Mouse (Mus musculus) testis, postnatal 14 days (tissue): ENCODE data around the gene Hemk1.
A peak's percentile ranks its signal among the peaks of the same experiment; 100 is the strongest.

Source experiments
- DNase-seq: peaks from one replicate; pipeline ENCODE4 v3.0.0; 2021; ENCODE audit warnings: low spot score

The Hemk1 gene

DNA sequence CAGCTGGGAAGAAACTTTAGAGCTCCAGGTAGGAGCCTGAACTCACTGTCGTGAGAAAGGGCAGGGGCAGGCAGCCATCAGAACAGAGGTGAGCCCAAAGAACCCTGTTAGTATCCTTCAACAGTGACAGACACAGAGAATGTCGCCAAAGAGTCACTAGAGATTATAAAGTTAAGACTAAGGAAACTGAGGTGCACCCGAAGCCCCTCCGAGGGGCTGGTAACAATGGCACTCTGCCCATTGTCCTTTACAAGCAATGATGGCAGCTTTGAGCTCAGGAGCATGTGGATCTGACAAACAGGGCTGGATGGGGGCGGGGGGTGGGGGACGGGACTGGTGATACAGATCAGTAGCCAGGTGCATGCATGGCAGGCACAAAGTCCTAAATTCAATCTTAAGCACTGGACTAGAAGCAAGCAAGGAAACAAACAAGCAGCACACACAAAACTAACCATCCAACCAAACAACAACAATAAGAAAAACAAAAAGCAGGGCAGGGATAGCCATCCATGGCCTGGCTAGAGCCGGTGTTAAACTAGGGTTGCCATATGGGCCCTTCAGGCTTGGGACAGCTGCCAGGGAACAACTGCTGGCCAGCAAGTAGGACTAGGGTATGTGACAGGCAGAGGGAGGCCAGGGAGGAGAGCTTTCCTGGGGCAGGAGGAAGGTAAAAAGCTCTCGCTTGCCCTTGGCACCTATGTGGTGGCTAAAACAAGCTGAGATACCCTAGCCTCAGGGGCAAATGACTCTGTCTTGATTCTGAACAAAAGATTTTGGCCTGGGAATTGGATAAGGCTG lies 5.2 kb upstream of the Hemk1 start:
- DNase-seq = no peak

DNA sequence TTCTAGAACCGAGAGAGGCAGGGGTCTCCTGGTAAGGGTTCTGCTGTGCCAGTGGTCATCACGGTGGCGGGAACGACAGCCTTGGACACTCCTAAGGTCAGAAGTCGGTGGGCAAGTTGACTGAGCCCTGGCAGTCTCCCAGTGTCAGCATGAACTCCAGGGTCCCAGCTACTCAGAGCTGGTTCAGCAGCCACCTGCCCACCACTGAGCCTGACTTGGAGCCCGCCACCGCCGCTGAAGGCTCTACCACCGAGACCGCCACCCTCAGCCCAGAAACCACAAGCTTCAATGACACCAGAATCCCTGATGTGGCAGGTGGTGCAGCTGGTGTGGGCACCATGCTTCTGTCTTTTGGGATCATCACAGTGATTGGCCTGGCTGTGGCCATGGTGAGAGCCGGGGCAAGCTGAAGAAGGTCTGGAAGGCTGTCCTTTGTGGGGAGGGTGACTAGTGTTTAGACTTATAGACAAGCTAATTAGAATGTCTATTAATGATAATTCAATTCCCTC lies 4.1 kb upstream of the Hemk1 start:
- no peak for DNase-seq

GRCm38 (mm10) chr9:107340911-107341645 lies 2.9 kb upstream of the Hemk1 start:
- no peak for DNase-seq

- DNase-seq = peak; percentile 93
These were observed 2.2 kb upstream of the Hemk1 start, which contains the start of gene 6430571L13Rik for GRCm38 (mm10) chr9:107340267-107340859. Gene 6430571L13Rik, plus strand, starts transcription at chr9:107340602.

DNA sequence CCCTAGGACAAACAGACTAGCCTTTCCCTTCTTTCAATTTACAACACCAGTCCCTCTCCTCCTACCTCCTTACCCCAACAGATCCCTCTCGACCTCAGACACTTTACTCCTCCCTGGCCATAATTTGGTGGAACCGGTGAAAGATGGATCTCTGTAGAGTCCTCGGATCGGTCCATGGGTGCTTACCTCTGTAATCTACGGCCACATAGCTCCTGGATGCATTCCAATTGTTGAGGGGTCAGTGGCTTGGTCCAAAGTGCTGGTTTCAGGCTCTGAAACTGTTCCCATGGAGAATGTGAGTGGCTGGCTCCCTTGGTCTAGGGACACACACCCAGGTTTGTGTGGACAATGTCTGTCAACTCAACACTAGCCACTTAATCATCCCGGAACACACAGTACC lies 1.8 kb downstream of the Hemk1 start:
- DNase-seq = no peak

- DNase-seq = no peak
These were observed 2.2 kb downstream of the Hemk1 start for GRCm38 (mm10) chr9:107335909-107336308.

DNA sequence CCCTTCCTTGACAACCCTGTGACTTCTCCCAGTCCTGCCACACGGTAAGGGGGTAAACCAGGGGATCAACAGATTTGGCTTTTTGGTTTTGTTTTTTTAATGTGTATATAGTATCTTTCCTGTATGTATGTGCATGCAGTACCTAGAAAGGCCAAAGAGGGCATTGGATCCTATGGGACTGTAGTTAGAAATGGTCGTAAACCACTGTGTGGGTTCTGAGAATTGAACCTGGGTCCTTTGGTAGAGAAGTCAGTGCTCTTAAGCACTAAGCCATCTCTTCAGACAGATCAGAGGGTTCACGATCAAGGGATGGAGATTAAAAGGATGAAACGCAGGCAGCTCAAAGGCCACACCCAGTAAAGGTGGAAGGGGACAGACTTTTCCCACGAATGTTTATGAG lies 3.1 kb downstream of the Hemk1 start:
- DNase-seq = no peak

DNA sequence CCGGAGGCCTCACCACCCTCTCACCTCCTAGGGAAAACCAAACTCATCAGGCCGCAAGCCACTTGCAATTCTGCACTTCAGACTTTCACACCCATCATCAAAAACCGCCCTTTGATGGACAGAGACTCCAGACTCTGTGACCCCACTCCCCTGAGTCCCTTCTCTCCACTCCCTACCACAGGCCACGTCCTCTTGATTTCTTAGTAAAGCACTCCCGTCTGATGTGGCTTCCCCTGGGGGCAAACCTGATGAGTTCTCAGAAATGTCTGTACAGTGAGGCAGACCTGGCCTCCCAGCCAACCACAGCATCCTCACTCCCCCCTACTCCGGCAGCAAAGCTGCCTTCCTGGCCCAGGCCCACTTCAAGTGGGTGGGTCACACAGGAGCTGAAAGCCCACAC lies 3.8 kb downstream of the Hemk1 start:
- no peak for DNase-seq

DNA sequence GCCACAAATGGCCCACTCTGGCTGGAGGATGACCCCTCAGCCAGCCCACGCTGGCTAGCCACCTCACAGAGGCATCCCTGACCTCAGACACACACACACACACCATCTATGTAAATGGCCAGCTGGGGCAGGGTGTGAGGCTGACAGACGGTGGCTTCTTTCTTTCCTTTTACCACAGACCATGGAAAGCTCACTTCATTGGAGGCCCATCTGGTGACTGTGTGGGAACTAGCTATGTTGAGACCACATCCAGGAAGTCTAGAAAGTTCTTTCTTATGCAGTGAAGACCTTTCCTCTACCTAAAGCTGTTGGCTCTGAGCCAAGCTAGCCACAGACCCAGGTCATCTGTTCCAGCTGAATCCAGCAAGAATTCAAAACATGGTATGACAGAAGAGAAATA lies 4.5 kb downstream of the Hemk1 start:
- DNase-seq = no peak

- DNase-seq = no peak
These were observed 7.4 kb downstream of the Hemk1 start for GRCm38 (mm10) chr9:107330791-107331190.

DNA sequence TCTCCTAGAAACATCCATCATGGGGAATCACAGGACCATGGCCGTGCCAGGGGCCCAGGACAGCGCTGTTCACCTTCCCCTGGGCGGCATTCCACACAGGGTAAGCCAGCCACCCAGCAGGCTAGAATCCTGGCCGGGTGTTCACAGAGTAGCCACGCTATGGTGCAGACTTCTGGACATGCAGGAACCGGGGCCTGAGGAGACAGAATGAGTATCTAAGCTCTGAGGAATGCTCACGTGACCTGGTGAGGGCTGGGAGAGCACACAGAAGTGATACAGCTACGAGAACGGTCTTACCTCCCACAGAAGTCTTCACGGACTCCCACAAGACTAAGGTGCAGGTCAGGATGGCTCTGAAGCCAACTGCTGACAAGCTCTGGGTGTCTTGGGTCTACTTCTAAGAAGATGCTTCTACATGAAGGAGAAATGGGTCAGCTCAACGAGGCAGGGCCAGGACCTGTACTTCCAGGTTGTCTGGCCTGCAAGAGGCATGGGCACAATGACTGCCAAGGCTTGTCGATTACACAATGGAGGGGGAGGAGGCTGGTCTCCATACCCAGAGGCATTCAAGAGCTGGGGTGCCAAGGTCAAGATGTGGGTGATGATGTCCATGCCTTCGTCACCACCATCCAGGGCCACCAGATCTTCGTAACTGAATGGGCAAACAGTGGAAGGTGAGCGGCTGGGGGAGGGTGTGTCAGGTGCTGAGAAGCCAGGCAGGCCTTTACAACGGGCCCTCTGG lies 10.1 kb downstream of the Hemk1 start:
- no peak for DNase-seq

DNA sequence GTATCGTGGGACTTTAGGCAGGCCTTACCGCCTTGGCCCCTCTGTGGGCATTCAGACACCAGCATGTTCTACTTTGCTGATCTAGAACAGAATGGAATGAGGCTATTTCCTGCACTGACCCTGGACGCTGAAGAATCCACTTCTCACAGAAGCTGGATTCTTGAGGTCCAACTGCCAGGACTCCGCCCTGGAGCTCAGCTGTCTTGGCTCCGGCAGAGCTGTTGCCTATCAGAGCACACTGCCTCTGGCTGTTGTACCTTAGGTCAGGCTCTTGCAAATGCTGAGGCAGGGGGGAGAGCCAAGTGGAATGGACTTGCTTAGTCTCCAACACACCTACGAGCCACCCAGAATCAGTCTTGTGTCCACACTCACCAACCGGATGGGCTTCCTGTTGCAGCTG lies 12.2 kb downstream of the Hemk1 start:
- no peak for DNase-seq

GRCm38 (mm10) chr9:107324799-107325561 lies 13.2 kb downstream of the Hemk1 start:
- no peak for DNase-seq

DNA sequence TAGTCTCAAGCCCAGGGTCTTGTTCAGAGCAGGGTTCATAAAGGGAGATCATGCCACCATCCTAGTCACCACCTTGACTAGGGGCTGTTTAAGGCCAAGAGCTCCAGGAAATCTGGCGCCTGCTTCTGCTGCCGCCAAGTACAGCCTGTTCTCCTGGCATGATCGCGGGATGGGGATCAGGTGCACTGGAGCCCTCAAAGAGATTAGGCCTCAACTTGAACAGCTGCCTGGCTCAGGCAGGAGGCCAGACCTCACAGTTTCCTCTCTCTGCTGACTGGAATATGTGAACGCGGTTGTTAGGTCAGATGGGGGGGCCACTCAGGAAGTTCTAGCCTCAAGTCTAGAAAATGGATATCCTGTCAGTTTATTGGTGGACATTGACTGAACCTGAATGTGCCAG lies 14.6 kb downstream of the Hemk1 start:
- peak; percentile 82 for DNase-seq

DNA sequence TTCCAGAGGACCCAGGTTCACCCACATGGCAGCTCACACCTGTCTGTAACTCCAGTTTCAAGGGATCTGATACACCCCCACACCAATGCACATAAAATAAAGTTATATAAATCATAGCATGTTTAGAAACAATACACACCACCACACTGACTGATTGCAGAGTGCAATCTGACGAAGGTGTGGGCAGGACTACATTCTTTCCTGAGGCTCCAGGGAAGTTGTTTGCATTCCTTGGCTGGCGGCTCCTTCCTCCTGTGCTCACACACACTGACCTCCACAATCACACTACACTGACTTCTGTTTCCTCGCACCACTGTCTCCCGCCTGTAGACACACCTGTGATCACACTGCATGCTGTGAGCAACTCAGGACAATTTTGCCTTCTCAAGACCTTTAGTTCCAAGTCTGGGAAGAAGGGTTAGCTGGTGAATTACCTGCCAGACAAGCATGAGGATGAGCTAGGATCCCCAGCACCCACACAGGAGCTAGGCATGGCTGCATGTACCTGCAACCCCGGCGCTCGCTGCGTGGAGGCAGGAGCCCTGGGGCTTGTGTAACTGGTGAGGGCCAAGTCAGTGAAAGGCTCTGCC lies 15.6 kb downstream of the Hemk1 start:
- DNase-seq = no peak

DNA sequence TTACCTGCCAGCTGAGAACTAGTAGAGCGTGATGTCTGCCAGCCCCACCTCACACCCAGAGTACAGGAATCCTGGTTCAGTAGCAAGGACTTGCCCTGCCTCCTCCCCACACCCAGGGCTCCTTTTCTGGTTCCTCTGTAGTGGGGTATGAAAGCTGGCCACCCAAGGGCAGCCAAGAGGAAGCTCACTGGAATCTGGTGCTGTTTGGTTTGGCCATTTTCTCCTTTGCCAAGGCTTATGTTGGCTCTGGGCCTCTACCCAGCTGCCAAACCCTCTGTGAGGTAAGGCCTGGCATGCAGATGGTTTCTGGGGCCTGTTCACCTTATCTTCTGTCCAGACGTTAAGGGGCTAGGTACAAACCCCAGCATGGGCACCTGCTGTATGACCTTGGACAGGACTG lies 22.4 kb downstream of the Hemk1 start:
- DNase-seq = no peak

- DNase-seq = no peak
These were observed 24.2 kb downstream of the Hemk1 start for GRCm38 (mm10) chr9:107313926-107314325.

DNA sequence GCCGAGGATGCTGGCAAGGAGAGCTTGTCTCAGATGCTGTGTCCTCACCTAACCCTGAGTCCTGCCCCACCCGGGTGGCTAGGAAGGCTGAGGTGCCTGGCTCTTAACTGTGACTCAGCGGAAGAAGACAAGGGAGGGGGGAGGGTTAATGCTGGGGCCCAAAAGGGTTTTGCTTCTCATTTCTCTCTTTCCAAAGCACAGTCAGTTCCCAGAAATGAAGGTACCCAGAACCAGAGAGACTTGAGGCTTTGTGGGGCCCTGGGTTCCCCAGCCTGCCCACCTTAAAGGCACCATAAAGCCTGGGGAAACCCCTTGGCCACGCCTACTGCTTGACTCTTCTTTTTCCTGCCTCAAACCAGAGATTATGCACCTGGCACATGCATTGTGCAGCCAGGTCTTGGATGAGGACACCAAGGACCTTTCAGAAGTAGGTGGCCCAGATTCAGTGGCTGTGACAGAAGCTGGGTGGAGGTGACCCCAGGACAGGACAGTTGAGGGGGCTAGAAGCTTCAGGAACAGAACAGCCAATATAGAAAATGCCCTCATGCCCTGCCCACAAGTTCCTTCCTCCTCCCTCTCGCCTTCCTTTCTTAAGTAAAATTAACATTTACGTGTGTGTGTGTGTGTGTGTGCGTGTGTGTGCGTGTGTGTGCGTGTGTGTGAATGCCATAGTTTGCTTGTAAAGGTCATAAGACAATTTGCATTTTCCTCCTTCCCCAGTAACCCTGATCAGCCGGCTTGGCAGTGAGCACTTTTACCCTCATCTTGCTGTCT lies 25.2 kb downstream of the Hemk1 start:
- no peak for DNase-seq

GRCm38 (mm10) chr9:107309600-107309999 lies 28.6 kb downstream of the Hemk1 start:
- no peak for DNase-seq

DNA sequence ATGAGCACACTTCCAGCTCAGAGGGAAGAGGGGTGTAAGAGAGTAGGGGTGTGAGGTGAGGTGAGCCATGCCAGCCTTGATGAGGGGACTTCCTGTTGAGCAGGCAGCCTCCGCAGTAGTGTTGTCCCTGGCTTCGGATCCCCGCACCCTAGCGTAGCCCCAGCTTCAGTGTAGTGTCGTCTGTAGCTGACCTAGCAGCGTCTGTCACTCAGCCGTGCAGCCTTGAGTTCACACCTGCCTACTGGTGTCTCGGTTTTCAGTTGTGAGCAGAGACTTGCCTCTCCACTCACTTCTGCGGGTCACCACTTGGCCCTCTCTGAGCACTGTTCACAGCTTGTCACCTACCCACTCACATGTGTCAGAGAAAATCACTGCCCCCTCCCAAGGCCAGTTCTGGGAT lies 29.0 kb downstream of the Hemk1 start:
- no peak for DNase-seq
